Mouse (Mus musculus): Measurements from ENCODE around the gene Pds5b.
"Not testable (repeated sequence)": the region's sequence is repeated elsewhere in the genome, so short reads cannot be mapped to it uniquely, and the experiment has no call there.

The Pds5b gene

DNA sequence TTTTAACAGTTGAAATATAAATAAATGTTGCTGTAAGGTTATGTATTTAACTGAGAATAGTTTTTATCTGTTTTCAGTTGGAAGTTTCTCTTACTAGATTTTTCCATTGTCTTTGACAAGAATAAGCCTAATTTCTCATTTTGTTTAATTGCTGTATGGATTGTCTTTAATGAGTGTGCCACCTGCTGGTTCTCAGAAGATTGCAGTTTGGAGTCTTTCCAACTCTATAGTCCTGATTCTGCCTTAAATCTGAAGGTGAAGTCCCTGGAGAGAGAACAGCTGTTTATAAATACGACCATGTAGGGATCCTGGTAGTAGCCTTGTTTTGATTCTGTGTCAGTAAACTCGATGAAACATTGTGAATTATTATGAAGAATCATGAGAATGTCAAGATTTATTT is 29.2 kb downstream of the Pds5b start:
- DNase-seq (ENCODE audit: extremely low spot score) = no peak

- not testable (repeated sequence) for DNase-seq (ENCODE audit: extremely low spot score)
Observed at GRCm38 (mm10) chr5:150706651-150707050, 33.1 kb downstream of the Pds5b start.

- DNase-seq (ENCODE audit: extremely low spot score) = not testable (repeated sequence)
Observed at GRCm38 (mm10) chr5:150707181-150707580, 33.6 kb downstream of the Pds5b start.

GRCm38 (mm10) chr5:150711503-150711902 is 38.0 kb downstream of the Pds5b start:
- DNase-seq (ENCODE audit: extremely low spot score) = no peak

GRCm38 (mm10) chr5:150713431-150713830 is 39.9 kb downstream of the Pds5b start:
- no peak for DNase-seq (ENCODE audit: extremely low spot score)

- peak; percentile 22 for DNase-seq (ENCODE audit: extremely low spot score)
Observed at GRCm38 (mm10) chr5:150717775-150718174, 44.2 kb downstream of the Pds5b start.

GRCm38 (mm10) chr5:150724641-150725040 is 51.1 kb downstream of the Pds5b start:
- no peak for DNase-seq (ENCODE audit: extremely low spot score)

DNA sequence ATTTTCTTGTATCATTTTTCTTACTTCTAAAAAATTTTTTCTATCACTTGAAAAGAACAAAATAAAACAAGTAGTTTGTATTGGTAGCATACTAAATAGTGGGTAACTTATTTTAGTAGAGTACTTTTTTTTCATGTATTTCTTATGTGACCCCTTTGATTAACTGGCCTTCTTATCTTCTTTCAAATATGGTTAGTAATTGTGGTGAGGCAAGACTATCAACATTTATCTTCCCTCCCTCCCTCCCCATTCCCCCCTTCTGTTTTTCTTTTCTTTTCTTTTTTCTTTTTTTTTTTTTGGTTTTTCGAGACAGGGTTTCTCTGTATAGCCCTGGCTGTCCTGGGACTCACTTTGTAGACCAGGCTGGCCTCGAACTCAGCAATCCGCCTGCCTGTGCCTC is 63.5 kb downstream of the Pds5b start:
- not testable (repeated sequence) for DNase-seq (ENCODE audit: extremely low spot score)

DNA sequence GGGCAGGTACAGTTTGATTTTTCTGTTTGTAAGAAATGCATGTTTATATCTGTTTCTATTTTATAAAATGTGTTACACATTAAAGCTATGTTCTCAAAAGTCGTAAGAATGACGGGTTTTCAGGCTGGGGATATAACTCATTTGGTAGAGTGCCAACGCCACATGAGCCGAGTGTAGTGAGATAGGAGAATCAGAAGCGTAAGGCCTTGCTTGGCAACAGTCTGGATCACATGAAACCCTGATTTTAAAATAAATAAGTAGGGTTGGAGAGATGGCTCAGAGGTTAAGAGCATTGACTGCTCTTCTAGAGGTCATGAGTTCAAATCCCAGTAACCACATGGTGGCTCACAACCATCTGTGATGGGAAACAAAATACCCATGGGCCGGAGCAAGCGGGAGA is 65.8 kb downstream of the Pds5b start:
- DNase-seq (ENCODE audit: extremely low spot score) = no peak

DNA sequence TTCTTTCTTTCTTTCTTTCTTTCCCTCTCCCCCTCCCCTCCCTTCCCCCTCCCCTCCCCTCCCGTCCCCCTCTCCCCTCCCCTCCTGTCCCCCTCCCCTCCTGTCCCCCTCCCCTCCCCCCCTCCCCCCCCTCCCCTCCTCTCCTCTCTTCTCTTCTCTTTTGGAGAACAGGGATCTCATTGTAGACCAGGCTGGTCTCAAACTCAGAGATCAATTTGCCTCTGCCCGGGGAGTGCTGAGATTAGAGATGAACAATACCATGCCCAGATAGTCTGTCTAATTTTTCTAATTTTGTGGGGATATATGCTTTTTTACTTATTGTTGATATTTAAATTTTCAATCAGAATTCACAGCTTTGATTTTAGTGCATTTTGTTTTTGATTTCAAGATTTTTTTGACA is 67.1 kb downstream of the Pds5b start:
- DNase-seq (ENCODE audit: extremely low spot score) = no peak

- DNase-seq (ENCODE audit: extremely low spot score) = no peak
Observed at GRCm38 (mm10) chr5:150756623-150757022, 83.1 kb downstream of the Pds5b start.

DNA sequence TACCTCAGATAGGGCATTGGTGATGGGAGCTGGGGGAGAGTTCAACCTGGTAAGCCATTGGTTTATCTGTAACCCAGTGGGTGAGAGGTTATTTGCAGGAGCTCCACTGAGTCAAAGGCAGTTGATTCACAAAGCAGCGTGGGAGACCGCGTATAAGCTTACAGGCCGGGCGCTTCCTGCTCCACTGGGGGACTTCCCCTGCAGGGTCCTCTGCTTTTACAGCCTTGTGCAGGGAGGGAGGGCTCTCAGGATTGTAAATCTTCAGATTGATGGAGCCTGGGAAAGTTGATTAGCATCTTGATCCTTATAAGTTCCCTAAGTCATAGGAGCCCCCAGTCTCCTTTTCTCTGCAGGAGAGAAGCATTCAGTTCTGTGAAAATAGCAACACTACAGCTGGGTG is 98.9 kb downstream of the Pds5b start:
- peak; percentile 25 for DNase-seq (ENCODE audit: extremely low spot score)

DNA sequence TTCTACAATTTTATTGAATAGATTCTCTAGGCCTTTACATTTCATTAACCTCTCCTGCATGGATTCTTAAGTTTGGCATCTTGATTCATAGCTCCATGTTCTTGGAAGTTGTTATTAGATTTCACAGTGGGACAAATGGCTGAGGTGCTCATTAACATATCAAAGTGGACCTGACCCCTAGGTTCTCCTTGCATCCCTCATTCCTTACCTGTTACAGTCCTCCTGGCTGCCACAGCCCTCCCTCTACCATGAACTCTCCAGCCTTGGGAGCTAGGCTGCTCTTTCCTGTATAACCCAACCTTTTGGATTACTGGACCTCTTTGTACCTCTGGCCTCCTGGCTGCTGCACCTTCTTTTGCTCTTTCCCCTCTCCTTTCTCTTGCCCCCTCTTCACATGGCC is 99.5 kb downstream of the Pds5b start:
- DNase-seq (ENCODE audit: extremely low spot score) = no peak

- DNase-seq (ENCODE audit: extremely low spot score) = no peak
Observed at GRCm38 (mm10) chr5:150788261-150788660, 114.7 kb downstream of the Pds5b start.

- DNase-seq (ENCODE audit: extremely low spot score) = no peak
Observed at GRCm38 (mm10) chr5:150789039-150789438, 115.5 kb downstream of the Pds5b start.

DNA sequence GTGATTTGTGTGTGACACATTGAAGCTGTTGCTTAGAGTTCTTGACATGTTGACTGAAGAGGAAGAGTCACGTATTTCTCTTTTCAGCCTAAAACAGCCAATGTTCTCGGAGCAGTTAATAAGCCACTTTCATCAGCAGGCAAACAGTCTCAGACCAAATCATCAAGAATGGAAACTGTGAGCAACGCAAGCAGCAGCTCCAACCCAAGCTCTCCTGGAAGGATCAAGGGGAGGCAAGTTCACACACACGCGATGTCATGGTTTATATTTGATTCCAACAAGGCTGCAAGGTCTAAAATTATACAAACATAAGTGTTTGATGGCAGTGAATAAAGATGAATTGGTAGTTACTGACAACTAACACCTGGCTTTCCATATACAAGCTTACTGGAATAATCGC is 120.6 kb downstream of the Pds5b start:
- no peak for DNase-seq (ENCODE audit: extremely low spot score)

DNA sequence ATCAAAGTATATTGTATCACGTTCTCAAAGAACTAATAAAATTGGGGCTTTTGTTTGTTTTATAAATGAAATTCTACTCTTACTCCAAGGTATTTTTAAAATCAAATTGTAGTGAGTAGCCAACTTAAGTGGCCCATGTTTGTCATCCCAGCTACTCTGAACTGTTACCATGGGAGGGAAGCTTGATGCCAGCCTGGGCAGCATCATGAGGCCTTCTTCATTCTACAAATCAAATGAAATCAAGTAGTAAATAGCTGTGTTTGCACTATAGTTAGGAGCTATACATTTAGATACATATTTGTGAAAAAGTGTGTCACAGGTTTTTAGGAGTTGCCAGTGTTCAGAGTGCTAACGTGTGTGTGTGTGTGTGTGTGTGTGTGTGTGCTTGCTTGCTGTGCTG is 126.5 kb downstream of the Pds5b start:
- DNase-seq (ENCODE audit: extremely low spot score) = no peak

GRCm38 (mm10) chr5:150814111-150814990 is 140.8 kb downstream of the Pds5b start:
- DNase-seq (ENCODE audit: extremely low spot score) = peak; percentile 9

DNA sequence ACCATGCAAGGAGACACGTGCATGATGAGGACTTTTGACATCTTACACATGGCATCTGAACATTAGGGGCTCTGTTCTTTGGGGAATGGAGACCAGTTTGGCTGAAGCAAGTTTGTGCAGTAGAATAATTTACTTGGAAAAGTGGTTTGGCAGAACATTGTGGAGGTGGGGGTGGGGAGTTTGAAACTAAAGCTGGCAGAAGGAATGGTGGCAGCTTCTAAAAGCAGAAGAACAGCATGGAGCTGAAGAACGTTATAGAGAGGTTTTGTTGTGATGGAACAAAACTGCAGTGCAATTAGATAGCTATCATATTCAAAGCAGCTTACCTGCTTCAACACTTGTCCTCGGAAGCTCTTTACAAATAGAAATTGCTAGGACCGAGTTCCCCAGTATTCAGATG is 141.9 kb downstream of the Pds5b start:
- no peak for DNase-seq (ENCODE audit: extremely low spot score)

DNA sequence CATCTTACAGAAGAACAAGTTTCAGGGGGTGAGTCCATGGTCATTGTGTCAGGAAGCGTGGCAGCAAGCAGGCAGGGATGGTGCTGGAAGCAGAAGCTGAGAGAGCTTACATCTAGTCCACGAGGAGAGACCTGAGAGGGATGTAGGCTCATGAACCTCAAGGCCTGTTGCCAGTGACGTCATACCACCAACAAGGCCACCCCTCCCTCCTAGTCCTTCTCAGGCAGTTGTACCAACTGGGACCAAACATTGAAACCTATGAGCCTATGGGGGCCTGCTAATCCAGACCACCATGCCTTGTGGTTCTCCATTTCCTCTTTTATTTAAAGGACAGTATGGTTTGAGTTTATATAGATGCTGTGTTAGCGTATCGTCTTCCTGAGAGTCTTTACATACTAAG is 143.2 kb downstream of the Pds5b start:
- DNase-seq (ENCODE audit: extremely low spot score) = no peak

DNA sequence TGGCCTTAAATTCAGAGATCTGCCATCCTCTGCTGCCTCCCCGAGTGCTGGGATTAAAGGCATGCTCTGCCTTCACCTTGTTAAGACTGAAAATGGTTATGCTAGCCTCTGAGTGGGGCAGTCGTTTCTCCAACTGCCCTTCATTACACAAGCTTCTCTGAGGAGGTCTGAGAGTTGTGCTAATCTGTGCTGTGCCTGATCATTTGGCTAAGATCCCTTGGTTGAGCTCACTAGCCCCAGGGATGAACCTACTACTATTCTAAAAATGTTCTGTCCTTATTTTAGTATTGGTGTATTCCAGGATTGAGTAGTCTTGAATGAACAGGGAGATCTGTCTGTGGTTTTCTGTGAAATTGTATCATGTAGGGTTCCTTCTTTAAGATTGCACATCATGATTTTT is 144.5 kb downstream of the Pds5b start:
- no peak for DNase-seq (ENCODE audit: extremely low spot score)

- no peak for DNase-seq (ENCODE audit: extremely low spot score)
Observed at GRCm38 (mm10) chr5:150818886-150819285, 145.3 kb downstream of the Pds5b start.

- DNase-seq (ENCODE audit: extremely low spot score) = no peak
Observed at GRCm38 (mm10) chr5:150819520-150819919, 146.0 kb downstream of the Pds5b start.

DNA sequence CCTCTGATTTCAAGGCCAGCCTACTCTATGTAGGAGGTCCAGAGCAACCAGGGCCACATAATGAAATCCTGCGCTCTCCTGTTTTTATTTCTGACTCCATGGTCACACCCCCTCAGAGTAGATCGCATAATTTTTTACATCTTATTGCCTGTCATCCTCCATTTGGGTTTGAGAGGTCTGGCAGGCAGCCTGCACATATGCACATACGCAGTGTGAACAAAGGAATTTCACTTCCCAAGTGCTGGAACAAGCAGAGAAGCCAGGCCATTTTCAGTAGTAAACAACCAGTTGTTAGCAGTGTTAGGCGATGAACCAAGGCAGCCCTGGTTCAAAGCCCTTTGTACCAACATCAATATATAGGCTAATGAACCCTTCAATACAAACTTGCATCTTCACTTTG is 147.6 kb downstream of the Pds5b start:
- no peak for DNase-seq (ENCODE audit: extremely low spot score)

All from embryo, embryonic 9.5 days (tissue).